Mouse (Mus musculus): ENCODE data around the gene Sfn. TPM values are rescaled to one million over a fixed set of nuclear protein-coding genes. Genes with fewer than 3 reads are reported as not detected.
"Not testable (repeated sequence)": the region's sequence is repeated elsewhere in the genome, so short reads cannot be mapped to it uniquely, and the experiment has no call there.

Sfn gene
- polyA plus RNA-seq (2016; fragmentation: Nextera tagmentation; extraction: Ambion mirVana), result 7.8 and 9.9 TPM in 2 replicates

GRCm38 (mm10) chr4:133601721-133602218 is at the start of gene Sfn:
Gene Sfn, minus strand, starts transcription at chr4:133602168.
- H3K4me1 ChIP-seq, result peaks cover 29% of the 10 kb centered on the region
- H3K9me3 ChIP-seq (replicated peaks), result no peaks in the 10 kb centered on the region
- DNase-seq (ENCODE audit: low spot score), result no peak
- 4% methylated on average over 16 of the region's 16 CpGs for WGBS
- peaks cover 32% of the 10 kb centered on the region for H3K36me3 ChIP-seq
- peaks cover 73% of the 10 kb centered on the region for H3K27me3 ChIP-seq (ENCODE audit: low read depth, poor library complexity, severe bottlenecking)
- H3K27ac ChIP-seq (replicated peaks), result no peak within 1 kb of the TSS
- H3K4me3 ChIP-seq, result peak within 1 kb of the TSS; percentile 29

DNA sequence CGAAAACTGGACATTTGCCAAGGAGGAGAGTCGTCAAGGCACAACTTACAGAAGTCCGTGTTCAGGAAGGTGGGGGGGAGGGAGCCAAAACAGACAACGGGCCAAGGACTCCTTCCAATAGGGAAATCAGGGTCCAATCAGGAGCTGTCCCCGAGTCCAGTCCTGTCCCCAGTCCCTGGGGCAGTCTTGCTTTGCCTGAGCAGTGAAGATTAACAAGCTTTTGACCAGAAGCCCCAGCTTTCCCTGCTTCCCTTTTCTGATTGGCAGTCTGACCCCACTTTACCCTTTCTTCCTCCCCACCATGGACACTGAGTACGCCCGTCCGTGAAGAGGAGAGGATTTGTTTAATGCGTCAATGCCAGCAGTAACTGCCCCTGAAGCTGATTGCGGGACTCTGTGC is 49.5 kb upstream of the Sfn start:
- H3K27me3 ChIP-seq (ENCODE audit: low read depth, poor library complexity, severe bottlenecking), result no peaks in the 10 kb centered on the region
- no peak for DNase-seq (ENCODE audit: low spot score)
- WGBS, result 60% methylated on average over 10 of the region's 10 CpGs

GRCm38 (mm10) chr4:133649989-133650699 is 48.2 kb upstream of the Sfn start, which contains the start of gene Zdhhc18:
Gene Zdhhc18, minus strand, starts transcription at chr4:133650154.
- Histone ChIP-seq H3K4me3 (peak within 1 kb of the TSS; percentile 37), H3K9me3 (replicated peaks) (peaks cover 2% of the 10 kb centered on the region; the same call in 1 of the 2 replicates), H3K27ac (replicated peaks) (peak within 1 kb of the TSS; percentile 29; the same call in 1 of the 2 replicates), H3K27me3 (ENCODE audit: low read depth, poor library complexity, severe bottlenecking) (no peaks in the 10 kb centered on the region), H3K36me3 (no peaks in the 10 kb centered on the region), H3K4me1 (peaks cover 11% of the 10 kb centered on the region)
- DNase-seq (ENCODE audit: low spot score), result peak; percentile 75
- WGBS, result 40% methylated on average over 7 of the region's 7 CpGs

More for the DNA sequence above, 49.5 kb upstream of the Sfn start:
- Histone ChIP-seq H3K4me1 (peaks cover 15% of the 10 kb centered on the region), H3K4me3 (no peak overlapping the region), H3K9me3 (replicated peaks) (no peaks in the 10 kb centered on the region), H3K27ac (replicated peaks) (no peak overlapping the region), H3K36me3 (no peaks in the 10 kb centered on the region)

DNA sequence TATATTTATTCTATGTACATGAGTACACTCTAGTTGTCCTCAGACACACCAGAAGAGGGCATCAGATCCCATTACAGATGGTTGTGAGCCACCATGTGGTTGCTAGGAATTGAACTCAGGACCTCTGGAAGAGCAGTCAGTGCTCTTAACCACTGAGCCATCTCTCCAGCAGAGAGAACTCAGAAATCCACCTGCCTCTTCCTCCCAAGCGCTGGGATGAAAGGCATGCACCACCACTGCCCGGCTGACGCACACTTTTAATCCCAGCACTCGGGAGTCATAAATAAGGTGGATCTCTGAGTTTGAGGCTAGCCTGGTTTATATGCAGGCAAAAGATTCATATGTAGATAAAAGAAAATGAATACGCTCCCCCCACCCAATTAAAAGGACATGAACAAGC is 47.5 kb upstream of the Sfn start:
- not testable (repeated sequence) for DNase-seq (ENCODE audit: low spot score); H3K9me3 ChIP-seq (replicated peaks); H3K27ac ChIP-seq (replicated peaks); H3K4me3 ChIP-seq; H3K36me3 ChIP-seq; H3K27me3 ChIP-seq (ENCODE audit: low read depth, poor library complexity, severe bottlenecking)
- H3K4me1 ChIP-seq, result peaks cover 11% of the 10 kb centered on the region
- WGBS, result 91% methylated on average over 5 of the region's 5 CpGs

GRCm38 (mm10) chr4:133645680-133646079 is 43.7 kb upstream of the Sfn start:
- no peaks in the 10 kb centered on the region for H3K36me3 ChIP-seq
- 40% methylated on average over 21 of the region's 21 CpGs for WGBS
- H3K4me1 ChIP-seq, result peaks cover 3% of the 10 kb centered on the region
- DNase-seq (ENCODE audit: low spot score), result no peak
- no peak overlapping the region for H3K4me3 ChIP-seq
- no peak overlapping the region for H3K27ac ChIP-seq (replicated peaks)
- no peaks in the 10 kb centered on the region for H3K27me3 ChIP-seq (ENCODE audit: low read depth, poor library complexity, severe bottlenecking)
- H3K9me3 ChIP-seq (replicated peaks), result peaks cover 4% of the 10 kb centered on the region; the same call in 1 of the 2 replicates

GRCm38 (mm10) chr4:133645195-133645594 is 43.2 kb upstream of the Sfn start:
- 88% methylated on average over 3 of the region's 3 CpGs for WGBS
- peaks cover 3% of the 10 kb centered on the region for H3K4me1 ChIP-seq
- no peak for DNase-seq (ENCODE audit: low spot score)

GRCm38 (mm10) chr4:133634043-133634410 is 32.1 kb upstream of the Sfn start:
- 0 out of 2 replicates have a peak overlapping the region, but pooled peaks have one; percentile 93 for H3K4me3 ChIP-seq

More at GRCm38 (mm10) chr4:133645195-133645594, 43.2 kb upstream of the Sfn start:
- H3K4me3 ChIP-seq, result no peak overlapping the region
- H3K36me3 ChIP-seq, result no peaks in the 10 kb centered on the region
- H3K27me3 ChIP-seq (ENCODE audit: low read depth, poor library complexity, severe bottlenecking), result no peaks in the 10 kb centered on the region
- no peak overlapping the region for H3K27ac ChIP-seq (replicated peaks)
- peaks cover 4% of the 10 kb centered on the region; the same call in 1 of the 2 replicates for H3K9me3 ChIP-seq (replicated peaks)

DNA sequence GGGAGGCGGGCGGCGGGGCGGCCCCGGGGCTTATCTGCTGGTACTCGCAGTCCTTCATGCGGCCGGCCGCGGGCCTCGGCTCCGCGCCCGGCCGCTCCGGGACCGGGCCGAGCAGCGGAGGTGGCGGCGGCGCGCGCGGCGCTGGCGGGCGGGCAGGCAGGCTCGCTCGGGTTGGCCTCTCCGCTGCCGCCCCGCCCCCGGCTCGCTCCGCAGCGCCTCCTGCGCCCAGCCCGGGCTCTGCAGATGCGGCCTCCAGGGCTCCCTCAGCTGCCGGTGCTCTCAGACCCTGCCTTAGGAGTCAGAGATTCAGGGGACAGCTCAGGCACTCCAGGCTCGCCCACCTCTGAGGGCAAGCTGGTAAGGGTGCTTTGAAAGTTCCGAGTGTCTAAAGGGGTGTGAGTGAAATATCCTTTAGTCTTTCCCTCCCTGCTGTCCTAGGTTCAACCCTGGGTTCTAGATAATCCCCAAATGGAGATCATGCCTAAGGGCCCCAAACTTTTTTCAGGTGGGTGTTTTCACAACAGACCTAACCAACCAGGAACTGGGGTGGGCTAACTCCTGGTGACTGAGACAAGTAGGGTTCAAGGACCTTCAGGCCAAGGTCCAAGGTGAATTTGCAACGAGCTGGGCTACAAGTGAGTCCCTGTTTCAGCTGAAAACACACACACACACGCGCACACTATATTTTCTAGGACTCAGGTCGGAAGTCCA is 31.5 kb upstream of the Sfn start:
- Histone ChIP-seq H3K9me3 (replicated peaks) (no peaks in the 10 kb centered on the region), H3K27me3 (ENCODE audit: low read depth, poor library complexity, severe bottlenecking) (0 out of 2 replicates have a peak, but pooled peaks cover 3% of the 10 kb centered on the region), H3K27ac (replicated peaks) (peak overlapping the region; percentile 87), H3K36me3 (no peaks in the 10 kb centered on the region), H3K4me1 (peaks cover 27% of the 10 kb centered on the region), H3K4me3 (peak overlapping the region; percentile 93)
- peak; percentile 88 for DNase-seq (ENCODE audit: low spot score)
- 8% methylated on average over 47 of the region's 47 CpGs for WGBS

More at GRCm38 (mm10) chr4:133634043-133634410, 32.1 kb upstream of the Sfn start:
- Histone ChIP-seq H3K9me3 (replicated peaks) (no peaks in the 10 kb centered on the region), H3K27me3 (ENCODE audit: low read depth, poor library complexity, severe bottlenecking) (0 out of 2 replicates have a peak, but pooled peaks cover 3% of the 10 kb centered on the region), H3K4me1 (peaks cover 27% of the 10 kb centered on the region), H3K36me3 (no peaks in the 10 kb centered on the region), H3K27ac (replicated peaks) (no peak overlapping the region)
- DNase-seq (ENCODE audit: low spot score), result no peak
- WGBS, result 83% methylated on average over 5 of the region's 5 CpGs

DNA sequence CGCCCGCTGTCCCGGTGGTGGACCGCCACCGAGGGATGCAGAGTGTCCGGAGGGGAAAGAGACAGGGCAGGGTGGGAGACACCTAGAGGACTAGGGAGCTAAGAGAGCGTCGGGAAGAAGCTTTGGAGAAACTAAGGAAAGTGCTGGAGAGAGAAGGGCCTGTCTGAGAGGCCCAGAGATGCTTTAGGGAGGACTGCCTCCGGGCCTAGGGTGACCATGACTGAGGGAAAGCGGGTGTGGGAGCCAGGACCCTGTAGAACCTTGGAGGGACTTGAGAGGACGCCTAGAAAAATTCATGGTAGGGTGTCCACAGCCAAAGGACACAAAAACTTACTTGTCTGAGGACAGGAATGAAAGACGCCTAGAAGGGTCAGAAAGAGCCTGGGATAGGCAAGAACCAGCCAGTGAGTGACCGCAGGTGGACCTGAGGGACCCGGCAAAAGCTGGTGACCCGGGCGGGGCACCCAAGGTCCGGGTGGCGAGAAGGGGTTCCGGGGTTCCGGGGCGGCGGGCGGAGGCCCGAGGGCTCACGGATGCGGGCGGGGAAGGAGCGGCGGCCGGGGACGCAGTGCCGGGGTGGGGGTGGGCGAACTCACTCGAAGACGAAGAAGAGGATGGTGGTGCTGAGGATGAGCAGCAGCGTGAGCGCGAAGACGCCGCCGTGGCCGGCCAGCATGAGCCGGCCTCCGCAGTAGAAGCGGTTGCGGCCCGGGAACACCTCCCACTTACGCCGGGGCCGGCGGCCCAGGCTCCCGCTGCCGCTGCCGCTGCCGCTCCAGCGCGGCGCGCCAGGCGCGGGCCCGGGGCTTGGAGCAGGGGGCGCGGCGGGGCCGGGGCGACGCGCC is 30.7 kb upstream of the Sfn start:
- Histone ChIP-seq H3K36me3 (no peaks in the 10 kb centered on the region), H3K27me3 (ENCODE audit: low read depth, poor library complexity, severe bottlenecking) (0 out of 2 replicates have a peak, but pooled peaks cover 3% of the 10 kb centered on the region), H3K4me1 (peaks cover 27% of the 10 kb centered on the region), H3K27ac (replicated peaks) (peak overlapping the region; percentile 87), H3K4me3 (peak overlapping the region; percentile 93), H3K9me3 (replicated peaks) (no peaks in the 10 kb centered on the region)
- WGBS, result 2% methylated on average over 56 of the region's 69 CpGs
- no peak for DNase-seq (ENCODE audit: low spot score)

DNA sequence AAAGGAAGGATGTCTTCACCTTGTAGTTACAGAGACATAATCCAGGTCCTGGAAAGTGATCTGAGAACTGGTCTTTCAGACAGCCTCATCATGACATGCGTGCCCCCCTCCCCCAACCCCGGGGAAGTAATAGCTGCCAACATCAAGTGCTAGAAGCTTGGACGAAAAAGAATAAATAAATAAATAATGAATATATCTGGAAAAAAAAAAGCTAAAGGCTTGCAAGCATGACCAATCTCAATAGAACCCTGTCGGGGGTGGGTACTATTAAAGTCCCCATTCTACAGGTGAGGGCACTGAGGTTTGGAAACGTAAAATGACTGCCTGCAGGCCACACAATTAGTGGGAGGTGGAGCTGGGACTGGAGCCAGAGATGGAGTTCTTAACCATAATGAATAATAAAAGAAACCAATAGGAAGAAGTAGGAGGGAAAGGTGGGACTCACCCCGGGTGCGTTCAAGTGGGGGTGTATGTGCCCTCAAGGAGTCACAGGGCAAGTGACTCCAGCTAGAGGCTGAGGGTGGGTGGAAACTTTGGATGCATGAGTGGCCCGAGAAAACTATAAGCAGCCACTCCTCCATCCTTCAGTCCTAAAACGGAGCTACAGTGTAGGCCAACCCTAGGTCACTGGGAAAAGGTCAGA is 29.9 kb upstream of the Sfn start:
- peak overlapping the region; percentile 93 for H3K4me3 ChIP-seq
- DNase-seq (ENCODE audit: low spot score), result no peak
- 0 out of 2 replicates have a peak, but pooled peaks cover 3% of the 10 kb centered on the region for H3K27me3 ChIP-seq (ENCODE audit: low read depth, poor library complexity, severe bottlenecking)
- 49% methylated on average over 9 of the region's 9 CpGs for whole genome bisulfite sequencing
- no peak overlapping the region; the same call in 1 of the 2 replicates for H3K27ac ChIP-seq (replicated peaks)
- H3K4me1 ChIP-seq, result peaks cover 29% of the 10 kb centered on the region
- no peaks in the 10 kb centered on the region for H3K9me3 ChIP-seq (replicated peaks)
- H3K36me3 ChIP-seq, result peaks cover 4% of the 10 kb centered on the region

- Histone ChIP-seq H3K4me3 (no peak overlapping the region; the same call in 1 of the 2 replicates), H3K27ac (replicated peaks) (no peak overlapping the region), H3K4me1 (peaks cover 34% of the 10 kb centered on the region), H3K36me3 (peaks cover 10% of the 10 kb centered on the region), H3K9me3 (replicated peaks) (no peaks in the 10 kb centered on the region), H3K27me3 (ENCODE audit: low read depth, poor library complexity, severe bottlenecking) (0 out of 2 replicates have a peak, but pooled peaks cover 3% of the 10 kb centered on the region)
- DNase-seq (ENCODE audit: low spot score), result no peak
- WGBS, result 87% methylated on average over 14 of the region's 14 CpGs
Measured at GRCm38 (mm10) chr4:133631071-133631768, 29.3 kb upstream of the Sfn start.
